Mouse (Mus musculus) cortical plate, adult 2 months (tissue): ENCODE data around the gene Phf21b.

Source experiments
- CTCF ChIP-seq: fragments of 200-500 bp; IDR thresholded peaks from 2 replicates; pipeline ENCODE4 v1.5.1; 2011; ENCODE audit warnings: mild to moderate bottlenecking, control low read depth, low read length; ENCODE audit not compliant: insufficient read depth; ENCODE audit errors: extremely low read depth
- POLR2A ChIP-seq: fragments of 200-500 bp; IDR thresholded peaks from 2 replicates; pipeline ENCODE4 v1.6.1; 2011; ENCODE audit warnings: mild to moderate bottlenecking, low read length, control low read depth; ENCODE audit not compliant: insufficient read depth; ENCODE audit errors: extremely low read depth

DNA sequence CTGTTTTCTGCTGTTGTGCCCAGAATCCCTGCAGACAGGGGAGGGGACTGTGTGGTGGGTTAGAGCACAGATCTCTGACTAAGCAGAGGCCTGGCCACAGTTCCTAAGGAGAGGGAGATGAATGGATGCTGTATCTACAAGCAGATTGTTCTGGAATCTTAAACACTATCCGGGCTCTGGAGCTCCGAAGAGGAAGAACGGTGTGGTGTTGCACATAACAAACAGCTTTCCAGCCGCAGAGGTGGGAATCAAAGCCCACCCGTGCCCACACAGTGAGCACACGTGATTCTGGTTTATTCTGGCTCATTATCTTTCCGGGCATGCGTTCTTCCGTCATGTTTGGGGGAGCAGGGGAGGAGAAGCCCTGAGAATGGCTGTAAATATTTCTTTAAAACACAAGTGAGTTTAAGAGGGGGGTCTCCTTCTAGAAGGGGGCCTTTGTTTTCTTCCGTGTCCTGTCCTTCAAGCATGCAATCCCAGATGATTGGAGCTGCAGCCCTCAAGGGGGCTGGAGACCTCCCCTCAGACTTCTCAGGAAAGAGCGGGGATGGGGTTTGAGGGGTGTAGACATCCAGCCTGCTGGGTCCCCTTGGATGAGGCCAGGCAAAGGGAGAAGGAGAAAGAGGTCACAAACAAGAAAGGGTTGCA lies 119.4 kb downstream of the Phf21b start:
- TF ChIP-seq POLR2A = no peak
- TF ChIP-seq CTCF = no peak
